Mouse (Mus musculus): ENCODE results near the gene Abcc9.

DNA sequence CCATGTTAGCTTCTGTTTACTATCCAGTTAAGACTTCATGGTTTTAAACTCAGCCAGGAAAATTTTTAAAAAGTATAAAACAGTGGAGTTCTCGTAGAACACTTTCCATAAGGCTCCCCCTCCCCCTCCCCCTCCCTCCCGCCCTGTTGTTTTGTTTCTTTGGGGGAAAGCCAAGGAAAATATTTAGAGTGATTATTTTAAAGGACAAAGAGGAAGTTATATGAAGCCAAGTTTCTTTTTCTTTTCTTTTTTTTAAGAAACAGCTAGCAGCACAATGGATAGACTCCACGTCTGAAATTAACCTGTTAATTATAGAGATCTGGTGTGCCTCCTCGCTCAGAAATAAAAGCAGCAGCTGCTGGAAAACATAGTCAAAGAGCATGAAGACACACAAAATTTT is 9.0 kb upstream of the Abcc9 start:
- TF ChIP-seq CTCF (IDR thresholded peaks at IDR 0.05; ENCODE audit: low read depth), result no peak
- TF ChIP-seq EP300 (IDR thresholded peaks at IDR 0.05; ENCODE audit: low read depth), result no peak
